Mouse (Mus musculus) lung, postnatal 0 days (tissue): Measurements from ENCODE around the gene Nubp1.

ENCODE experiments used
- CTCF ChIP-seq: IDR thresholded peaks from 2 replicates; pipeline ENCODE4 v1.5.1; 2016; ENCODE audit warnings: antibody characterized with exemption, mild to moderate bottlenecking
- EP300 ChIP-seq: IDR thresholded peaks from 2 replicates; pipeline ENCODE4 v1.6.1; 2016; ENCODE audit warnings: antibody characterized with exemption, mild to moderate bottlenecking, control low read depth

DNA sequence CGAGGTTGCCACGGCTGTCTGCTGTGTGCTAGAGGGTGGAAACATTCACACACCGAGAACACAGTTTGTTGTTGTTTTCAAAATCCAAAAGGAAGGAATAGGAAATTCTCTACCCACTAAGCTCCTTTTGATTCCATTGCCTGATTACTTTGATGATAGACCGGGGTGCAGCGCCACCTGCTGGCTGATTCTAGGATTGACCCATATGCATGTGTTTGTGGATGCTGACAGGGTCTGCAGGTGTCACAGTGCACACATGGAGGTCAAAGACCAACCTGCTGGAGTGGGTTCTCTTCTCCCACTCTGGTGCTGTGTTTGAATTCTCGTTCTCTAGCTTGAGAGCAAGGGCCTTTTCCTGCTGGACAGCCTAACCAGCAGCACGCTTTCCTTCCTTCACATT lies 12.6 kb upstream of the Nubp1 start:
- TF ChIP-seq CTCF (peak; percentile 97), EP300 (no peak)
